Mouse (Mus musculus) brown adipose tissue, adult 24 weeks (tissue): ENCODE results near the gene Tspan11. TPM values are rescaled to one million over a fixed set of nuclear protein-coding genes. Genes with fewer than 3 reads are reported as not detected.

Experiments used
- H3K27ac ChIP-seq: fragments of 200-500 bp; replicated peaks from 2 replicates; pipeline ENCODE4 v1.5.1; 2012; ENCODE audit warnings: low read depth, mild to moderate bottlenecking, low read length
- H3K4me1 ChIP-seq: fragments of 200-500 bp; 2 replicates; pipeline ENCODE4 v1.6.1; 2012; ENCODE audit warnings: low read length, mixed read lengths; ENCODE audit not compliant: control insufficient read depth, insufficient read depth, insufficient read length
- H3K4me3 ChIP-seq: fragments of 200-500 bp; 2 replicates; pipeline ENCODE4 v1.5.1; 2012; ENCODE audit warnings: low read depth, mild to moderate bottlenecking, low read length, moderate library complexity; ENCODE audit not compliant: insufficient read depth
- polyA plus RNA-seq: library from polyadenylated mRNA; stranded (reverse); fragments of >200 nt; gene quantifications from 2 replicates; pipeline ENCODE4 v1.2.4, GENCODE M21; 2012; ENCODE audit not compliant: missing spikeins, insufficient read depth, insufficient read length

Tspan11 gene
- polyA plus RNA-seq, 1 experiment = 0.48 TPM

DNA sequence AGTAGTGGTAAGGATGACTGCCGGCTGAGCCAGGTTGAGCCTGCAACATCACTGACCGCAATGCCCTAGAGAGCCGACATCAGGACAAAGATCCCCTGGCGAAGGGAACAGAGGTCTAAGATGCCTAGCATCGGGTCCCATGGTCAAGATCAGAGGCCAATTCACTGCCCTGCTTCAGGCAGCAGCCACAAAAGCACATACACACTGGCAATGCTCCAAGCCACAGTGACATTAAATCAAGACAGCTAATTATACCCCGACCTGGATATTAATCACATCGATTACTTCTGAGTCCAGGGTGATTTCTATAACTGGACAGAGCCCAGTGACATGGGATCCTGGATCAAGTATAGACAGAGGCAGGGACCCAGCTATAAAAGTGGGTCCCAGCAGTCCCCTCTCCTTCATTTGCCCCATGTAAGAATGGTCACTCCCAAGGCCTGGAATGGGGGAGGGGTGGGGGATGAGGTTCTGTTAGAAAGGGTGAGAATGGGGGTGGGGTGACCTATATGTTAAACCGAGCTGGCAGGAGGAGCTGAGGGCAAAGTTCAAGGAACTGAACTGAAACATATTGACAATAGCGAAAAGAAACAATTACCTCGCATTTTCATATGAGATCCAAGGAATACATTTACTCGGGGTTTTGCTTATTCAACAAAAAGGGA is 93.1 kb downstream of the Tspan11 start:
- Histone ChIP-seq H3K4me3 (no peak overlapping the region), H3K27ac (no peak overlapping the region), H3K4me1 (no peaks in the 10 kb centered on the region)

DNA sequence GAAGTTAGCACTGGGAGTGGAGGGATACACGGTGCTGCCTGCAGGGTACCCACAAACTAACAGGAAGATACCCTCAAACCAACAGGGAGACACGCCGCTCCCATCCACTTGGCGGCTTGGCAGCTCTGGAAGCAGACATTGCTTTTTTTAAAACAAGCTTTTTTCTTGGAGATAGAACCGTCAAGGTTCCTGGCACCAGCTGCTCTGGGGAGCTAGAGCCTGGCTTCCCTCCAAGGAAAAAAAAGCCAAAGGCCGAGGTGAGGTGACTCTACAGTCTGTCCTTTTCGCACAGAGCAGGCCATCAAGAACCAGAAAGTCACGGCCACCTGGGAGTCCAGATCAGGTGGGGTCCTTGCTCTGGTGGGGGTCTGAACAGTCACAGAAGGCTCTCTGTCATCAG is 93.8 kb downstream of the Tspan11 start:
- H3K4me3 ChIP-seq = no peak overlapping the region
- no peak overlapping the region for H3K27ac ChIP-seq
- no peaks in the 10 kb centered on the region for H3K4me1 ChIP-seq

- Histone ChIP-seq H3K4me1 (no peaks in the 10 kb centered on the region), H3K4me3 (no peak overlapping the region), H3K27ac (no peak overlapping the region)
Observed at GRCm38 (mm10) chr6:127986357-127986756, 99.0 kb downstream of the Tspan11 start.

DNA sequence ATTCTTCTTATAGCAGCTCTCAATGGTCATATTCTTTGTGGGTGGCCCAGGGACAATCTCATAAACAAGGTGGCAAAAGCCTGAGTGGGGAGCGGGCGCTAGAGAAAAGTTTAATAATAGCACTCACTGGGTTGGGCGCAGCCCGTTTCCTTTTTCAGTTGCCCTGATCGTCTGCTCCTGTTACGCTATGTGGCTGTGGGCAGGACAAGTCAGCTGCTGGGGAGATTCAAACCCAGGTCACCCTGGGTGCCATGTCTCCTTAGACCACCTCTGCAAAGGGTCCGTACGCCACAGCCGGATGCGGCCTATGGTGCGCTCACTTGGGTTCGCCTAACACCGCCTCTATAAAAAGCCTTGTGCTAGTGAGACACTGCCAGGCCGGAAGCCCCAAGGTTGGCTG is 100.0 kb downstream of the Tspan11 start:
- H3K4me3 ChIP-seq = no peak overlapping the region
- no peaks in the 10 kb centered on the region; the same call in 1 of the 2 replicates for H3K4me1 ChIP-seq
- H3K27ac ChIP-seq = no peak overlapping the region

DNA sequence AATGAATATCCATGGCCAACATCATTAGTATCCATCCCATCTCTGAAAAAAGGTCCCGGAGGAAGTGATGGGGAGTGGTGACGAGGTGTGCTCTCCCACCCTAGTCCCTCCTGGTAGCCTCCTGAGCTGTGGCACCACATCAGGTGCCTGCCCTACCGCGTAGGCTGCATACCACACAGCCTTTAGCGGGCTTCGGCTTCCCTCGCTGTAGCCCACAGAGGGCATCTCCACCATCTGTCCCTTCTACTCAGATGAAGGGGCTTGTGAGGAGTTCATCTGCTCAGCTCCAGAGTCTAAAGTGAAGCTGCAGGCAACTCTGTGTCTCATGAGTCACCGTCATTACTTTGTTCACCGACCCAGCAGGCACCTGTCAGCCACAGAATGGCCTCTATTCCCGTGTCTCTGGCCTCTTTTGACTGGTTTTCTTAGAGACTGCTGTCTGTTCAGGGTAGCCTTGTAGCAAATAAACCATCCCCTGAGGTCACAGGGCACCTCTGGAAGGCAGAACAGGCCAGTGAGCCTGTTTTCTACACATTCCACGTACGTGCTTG is 101.6 kb downstream of the Tspan11 start:
- Histone ChIP-seq H3K4me3 (no peak overlapping the region), H3K27ac (no peak overlapping the region), H3K4me1 (no peaks in the 10 kb centered on the region; the same call in none of the 2 replicates)

DNA sequence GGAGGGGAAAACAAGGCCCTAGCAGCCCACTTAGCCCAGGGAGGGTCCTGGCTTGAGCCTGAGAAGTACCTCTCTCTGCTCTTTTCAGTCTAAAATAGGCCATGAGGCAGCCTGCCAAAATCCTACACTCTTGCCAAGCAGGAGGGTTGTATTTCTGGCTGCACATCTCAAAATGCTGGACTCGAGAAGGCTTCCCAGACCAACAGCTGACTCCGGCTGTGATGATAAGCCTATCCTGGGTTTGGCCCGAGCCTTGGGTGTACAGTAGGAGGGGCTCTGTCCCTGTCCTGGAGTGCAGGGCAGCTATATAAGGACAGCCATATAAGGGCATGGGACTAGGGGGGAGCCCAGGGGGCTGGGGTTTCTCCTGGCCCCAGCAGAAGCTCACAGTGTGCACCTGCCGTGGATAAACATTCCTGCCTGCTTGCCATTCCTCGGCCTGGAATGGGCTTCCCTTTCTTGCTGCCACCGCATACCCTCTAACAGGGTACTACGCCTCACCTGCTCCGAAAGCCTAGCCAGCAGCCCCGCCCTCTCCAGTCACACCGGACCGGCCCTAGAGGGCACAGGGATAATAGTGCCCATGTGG is 102.3 kb downstream of the Tspan11 start:
- no peaks in the 10 kb centered on the region; the same call in none of the 2 replicates for H3K4me1 ChIP-seq
- H3K4me3 ChIP-seq = no peak overlapping the region
- no peak overlapping the region for H3K27ac ChIP-seq

DNA sequence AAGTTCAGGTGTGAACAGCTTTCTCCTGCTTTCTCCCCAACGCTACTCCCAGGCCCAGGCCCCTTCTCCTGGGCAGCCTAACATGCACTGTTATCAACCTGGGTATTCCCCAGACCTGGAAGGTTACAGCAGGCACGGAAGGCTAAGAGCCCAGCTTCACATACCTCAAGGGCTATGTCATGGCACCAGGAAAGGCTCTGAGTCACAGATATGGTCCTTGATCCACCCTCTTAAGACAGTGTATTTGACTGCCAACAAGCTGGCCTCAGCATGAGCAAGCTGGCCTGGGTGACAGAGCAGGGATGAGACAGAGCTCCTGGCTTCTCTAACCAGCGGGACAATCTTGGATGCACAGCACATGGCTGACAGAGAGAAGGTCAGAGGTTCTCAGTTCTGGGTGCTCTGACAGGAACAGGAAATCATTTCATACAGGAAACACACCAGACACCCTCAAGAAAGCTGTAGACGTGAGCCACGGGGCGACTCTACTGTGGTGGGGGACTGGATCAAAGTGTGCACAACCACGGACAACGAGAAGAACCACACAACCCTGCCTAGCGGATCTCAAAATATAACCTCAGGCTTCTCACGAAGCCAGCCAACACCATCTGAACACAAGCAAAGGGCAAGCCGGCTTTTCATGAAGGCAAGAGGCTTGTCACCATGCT is 104.3 kb downstream of the Tspan11 start:
- no peak overlapping the region for H3K4me3 ChIP-seq
- H3K4me1 ChIP-seq = no peaks in the 10 kb centered on the region; the same call in none of the 2 replicates

GRCm38 (mm10) chr6:127992993-127993392 is 105.6 kb downstream of the Tspan11 start:
- Histone ChIP-seq H3K27ac (no peak overlapping the region), H3K4me3 (no peak overlapping the region), H3K4me1 (no peaks in the 10 kb centered on the region; the same call in none of the 2 replicates)

More for the DNA sequence above, 104.3 kb downstream of the Tspan11 start:
- H3K27ac ChIP-seq = no peak overlapping the region

DNA sequence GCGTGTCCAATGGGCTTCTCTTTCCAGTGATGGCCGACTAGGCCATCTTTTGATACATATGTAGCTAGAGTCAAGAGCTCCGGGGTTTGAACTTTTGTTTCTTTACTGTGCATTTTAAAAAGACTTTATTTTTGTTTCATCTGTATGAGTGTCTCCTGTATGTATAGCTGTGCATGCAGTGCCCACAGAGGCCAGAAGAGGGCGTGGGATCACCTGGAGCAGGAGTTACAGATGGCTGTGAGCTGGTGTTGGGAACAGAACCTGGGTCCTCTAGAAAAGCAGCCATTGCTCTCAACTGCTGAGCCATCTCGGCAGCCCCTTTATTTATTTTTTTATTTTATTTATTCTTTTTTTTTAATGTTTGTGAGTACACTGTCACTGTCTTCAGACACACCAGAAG is 109.5 kb downstream of the Tspan11 start:
- Histone ChIP-seq H3K27ac (no peak overlapping the region), H3K4me1 (no peaks in the 10 kb centered on the region; the same call in none of the 2 replicates), H3K4me3 (no peak overlapping the region)

- no peaks in the 10 kb centered on the region for H3K4me1 ChIP-seq
- no peak overlapping the region for H3K27ac ChIP-seq
- no peak overlapping the region for H3K4me3 ChIP-seq
Observed at GRCm38 (mm10) chr6:127999118-127999517, 111.7 kb downstream of the Tspan11 start.

DNA sequence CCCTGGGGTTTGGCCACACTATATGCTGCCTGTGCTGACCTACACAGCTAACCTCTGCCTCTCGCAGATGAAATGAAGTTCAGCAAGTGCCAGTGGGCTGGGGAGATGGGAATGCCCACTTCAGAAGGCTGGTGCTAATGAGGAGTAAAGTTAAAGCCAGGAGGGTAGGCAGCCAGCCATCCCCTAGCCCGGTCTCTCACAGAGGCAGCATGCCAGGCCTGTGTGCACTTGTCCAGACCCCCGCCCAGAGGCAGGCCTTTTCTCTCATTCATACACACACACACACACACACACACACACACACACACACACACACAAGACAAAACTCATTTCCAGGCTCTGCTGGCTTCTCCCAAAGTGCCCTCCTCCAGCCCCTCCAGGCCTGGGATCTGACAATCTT is 113.4 kb downstream of the Tspan11 start:
- H3K4me1 ChIP-seq = no peaks in the 10 kb centered on the region
- H3K4me3 ChIP-seq = no peak overlapping the region
- H3K27ac ChIP-seq = no peak overlapping the region

DNA sequence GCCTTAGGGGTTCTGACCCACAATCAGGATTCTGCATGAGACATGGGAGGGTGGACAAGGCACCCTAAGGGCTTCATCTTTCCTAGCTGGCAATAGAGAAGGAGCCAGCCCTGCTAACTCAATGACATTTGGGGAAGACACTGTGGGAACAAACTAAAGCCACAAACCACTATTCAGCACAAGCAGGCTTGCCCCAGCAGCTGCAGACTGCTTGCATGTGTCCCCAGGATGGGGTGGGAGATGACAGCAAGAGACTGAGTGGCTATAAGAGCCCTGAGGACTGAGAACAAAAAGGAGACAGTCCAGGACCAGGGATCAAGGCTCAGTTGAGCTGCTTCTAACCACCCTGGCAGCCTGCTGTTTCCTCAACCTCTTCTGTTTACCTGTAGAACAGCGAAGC is 114.2 kb downstream of the Tspan11 start:
- Histone ChIP-seq H3K27ac (no peak overlapping the region), H3K4me3 (no peak overlapping the region), H3K4me1 (no peaks in the 10 kb centered on the region)

- Histone ChIP-seq H3K4me3 (no peak overlapping the region), H3K4me1 (no peaks in the 10 kb centered on the region), H3K27ac (no peak overlapping the region)
Observed at GRCm38 (mm10) chr6:128002104-128002503, 114.7 kb downstream of the Tspan11 start.

- Histone ChIP-seq H3K27ac (no peak overlapping the region), H3K4me3 (no peak overlapping the region), H3K4me1 (no peaks in the 10 kb centered on the region)
Observed at GRCm38 (mm10) chr6:128002667-128003066, 115.3 kb downstream of the Tspan11 start.

DNA sequence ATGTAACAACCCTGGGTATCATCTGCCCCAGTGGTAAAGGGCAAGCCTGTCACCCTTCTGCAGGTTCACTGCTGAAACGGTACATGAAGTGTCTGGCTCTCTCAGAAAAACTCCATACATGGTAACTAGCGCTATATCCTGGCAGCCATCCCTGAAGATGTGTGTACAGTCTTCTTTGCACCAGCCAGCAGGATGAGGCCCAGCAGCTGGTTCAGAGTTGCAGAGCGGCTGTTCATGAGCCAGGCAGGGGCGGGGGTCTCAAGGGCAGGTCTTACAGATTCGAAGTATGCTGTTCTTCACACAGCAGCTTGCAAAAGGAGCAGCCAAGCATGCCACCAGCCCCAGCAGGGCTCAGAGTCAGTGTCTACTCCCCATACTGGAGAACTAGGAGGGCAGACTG is 116.2 kb downstream of the Tspan11 start:
- Histone ChIP-seq H3K27ac (no peak overlapping the region), H3K4me1 (0 out of 2 replicates have a peak, but pooled peaks cover 2% of the 10 kb centered on the region), H3K4me3 (no peak overlapping the region)
